Mouse (Mus musculus): ENCODE data around the gene Tmem255b.

DNA sequence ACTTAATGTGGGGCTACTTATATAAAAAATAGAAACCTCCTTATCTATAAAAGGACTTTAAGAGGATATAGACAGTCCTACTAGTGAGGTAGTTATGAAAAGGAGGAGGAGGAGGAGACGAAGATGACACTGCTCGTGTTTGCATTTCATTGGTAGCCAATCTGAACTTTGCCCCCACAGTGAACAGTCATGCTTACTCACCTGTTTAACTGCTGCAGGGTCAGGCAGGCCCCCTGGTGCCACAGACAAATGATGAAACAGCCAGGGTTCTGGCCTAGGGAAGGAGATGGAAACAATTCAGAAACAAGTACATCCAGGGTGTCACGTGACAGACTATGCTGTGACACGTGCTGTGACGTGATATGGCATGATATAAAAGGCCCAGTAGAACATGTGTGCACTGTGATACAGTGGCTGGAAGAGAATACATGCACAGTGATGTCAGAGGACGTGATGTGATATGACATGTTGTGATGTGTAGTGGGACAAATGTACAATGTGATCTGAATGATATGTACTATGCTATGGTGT lies 16.8 kb downstream of the Tmem255b start:
- TF ChIP-seq HCFC1 (IDR thresholded peaks at IDR 0.05; ENCODE audit: borderline replicate concordance, insufficient read depth, low read length) = no peak
- no peak for TF ChIP-seq ZC3H11A (IDR thresholded peaks at IDR 0.05; ENCODE audit: borderline replicate concordance, low read depth, low read length)
- TF ChIP-seq ZNF384 (IDR thresholded peaks at IDR 0.05; ENCODE audit: low read depth, low read length) = no peak

Measured in ES-E14 (cell line).